Mouse (Mus musculus) left cerebral cortex, adult 2 months (tissue): Measurements from ENCODE around the gene Eef1a1. TPM values are rescaled to one million over a fixed set of nuclear protein-coding genes. Genes with fewer than 3 reads are reported as not detected.
"Not testable (repeated sequence)": the region's sequence is repeated elsewhere in the genome, so short reads cannot be mapped to it uniquely, and the experiment has no call there.

Experiments
- DNase-seq, 2 experiments: peaks; one replicate each; pipeline ENCODE4 v3.0.0; 2021 to 2022; ENCODE audit warnings: low spot score in 2 of 2, mixed read lengths in 1 of 2; ENCODE audit errors: extremely low spot score in 1 of 2
- H3K27ac ChIP-seq: fragments of 200-600 bp; 2 replicates; pipeline ENCODE4 v1.8.1; 2022
- H3K4me3 ChIP-seq: fragments of 200-600 bp; 2 replicates; pipeline ENCODE4 v1.8.1; 2022
- CTCF ChIP-seq: fragments of 200-600 bp; IDR thresholded peaks from 2 replicates; pipeline ENCODE4 v1.8.1; 2022; ENCODE audit warnings: antibody characterized with exemption, mild to moderate bottlenecking, moderate library complexity
- intact Hi-C: fragments of 180-260 bp; cut with DNase I; formaldehyde crosslinking; loops from one replicate; pipeline ENCODE4 v1.15.1; 2025
- total RNA-seq, 2 experiments: library from RNA; stranded (reverse); gene quantifications; 2 replicates each; pipeline ENCODE4 v1.2.3; 2021

Gene Eef1a1
- total RNA-seq, 2 experiments from 2014 or later, result 2,077 to 2,174 TPM

DNA sequence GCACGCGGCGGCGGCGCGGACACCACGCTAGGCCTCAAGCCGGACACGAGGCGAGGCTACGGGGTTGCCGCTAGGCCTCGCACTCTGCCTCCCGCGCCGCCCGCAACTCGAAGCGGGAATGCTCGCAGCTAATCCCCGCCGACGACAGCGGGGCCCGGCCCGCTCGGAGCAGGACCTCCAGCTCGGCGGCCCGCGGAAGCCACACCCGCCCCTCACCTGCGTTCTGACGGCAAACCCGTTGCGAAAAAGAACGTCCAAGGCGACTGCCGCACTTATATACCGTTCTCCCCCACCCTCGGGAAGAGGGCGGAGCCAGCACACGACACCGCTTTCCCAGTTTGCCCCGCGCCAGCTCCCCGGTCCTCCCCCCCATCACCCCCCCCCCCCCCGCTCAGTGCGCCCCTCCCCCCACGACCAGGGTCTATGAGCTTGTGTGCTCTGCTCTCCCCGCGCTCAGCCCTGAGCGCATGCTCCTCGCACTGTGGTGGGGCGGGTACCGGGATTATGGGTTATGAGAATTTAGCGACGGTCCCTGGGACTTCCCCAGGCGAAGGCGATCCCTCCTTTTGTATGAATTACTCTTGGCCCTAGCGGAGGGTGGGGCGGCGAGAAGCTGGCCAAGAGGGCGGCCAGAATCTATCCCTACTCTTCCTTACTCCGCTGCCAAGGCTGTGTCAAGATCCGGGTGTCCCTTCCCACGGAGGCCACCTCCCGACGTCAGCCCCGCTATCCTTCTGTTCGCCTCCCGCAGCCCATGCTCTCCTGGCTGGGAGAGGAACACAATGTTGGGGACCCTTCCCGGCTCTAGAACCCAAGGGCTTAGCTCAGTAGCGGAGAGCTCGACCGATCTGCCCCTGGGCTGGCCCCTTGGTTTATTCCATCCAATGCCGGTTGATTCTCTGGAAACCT, 7.3 kb downstream of the Eef1a1 start:
- Histone ChIP-seq H3K27ac (peak overlapping the region; percentile 98), H3K4me3 (peak overlapping the region; percentile 70)
- TF ChIP-seq CTCF, result no peak; the same call in 1 of the 2 replicates
- intact Hi-C loops, result loop anchor here (1.0 to 2.0 kb wide), 2 partner anchors 33 to 46 kb away; partner anchors contain the start of genes Gm17324 and Mto1
- DNase-seq, result peak; percentile 93 to 96

DNA sequence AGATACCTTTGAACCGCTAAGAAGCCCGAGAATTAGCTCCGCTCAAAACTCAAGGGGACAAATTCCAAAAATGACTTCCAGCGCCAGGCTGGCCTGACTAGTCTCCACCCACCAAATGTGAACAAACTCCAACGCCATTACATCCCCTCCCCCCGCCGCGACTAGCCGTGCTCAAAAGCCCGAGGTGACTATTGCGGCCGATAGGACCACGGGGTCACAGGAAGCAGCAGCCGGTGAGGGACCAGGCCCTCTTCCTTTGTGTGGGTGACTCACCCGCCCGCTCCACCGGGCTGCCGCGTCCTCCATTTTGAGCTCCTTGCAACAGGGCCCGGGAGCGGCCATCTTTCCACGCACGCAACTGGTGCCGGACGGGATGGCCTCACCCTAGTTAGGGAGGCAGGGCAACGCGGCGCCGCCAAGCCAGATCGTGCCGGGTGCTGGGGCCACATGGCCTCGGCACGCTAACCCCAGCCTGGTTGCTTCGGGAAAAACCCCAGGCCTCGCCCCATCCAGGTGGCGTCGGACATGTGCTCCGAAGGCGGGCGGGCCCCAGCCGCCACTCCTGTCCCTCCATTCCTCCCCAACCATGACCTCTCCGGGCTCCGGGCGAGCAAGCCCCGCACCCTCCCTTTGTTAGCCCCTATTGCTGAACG, 8.1 kb downstream of the Eef1a1 start:
- no peak for TF ChIP-seq CTCF
- peak; percentile 71 to 76 for DNase-seq
- Histone ChIP-seq H3K4me3 (peak overlapping the region; percentile 70), H3K27ac (peak overlapping the region; percentile 98)
- intact Hi-C loops, result loop anchor here (1.0 to 2.0 kb wide), 2 partner anchors 32 to 46 kb away; partner anchors contain the start of genes Gm17324 and Mto1

DNA sequence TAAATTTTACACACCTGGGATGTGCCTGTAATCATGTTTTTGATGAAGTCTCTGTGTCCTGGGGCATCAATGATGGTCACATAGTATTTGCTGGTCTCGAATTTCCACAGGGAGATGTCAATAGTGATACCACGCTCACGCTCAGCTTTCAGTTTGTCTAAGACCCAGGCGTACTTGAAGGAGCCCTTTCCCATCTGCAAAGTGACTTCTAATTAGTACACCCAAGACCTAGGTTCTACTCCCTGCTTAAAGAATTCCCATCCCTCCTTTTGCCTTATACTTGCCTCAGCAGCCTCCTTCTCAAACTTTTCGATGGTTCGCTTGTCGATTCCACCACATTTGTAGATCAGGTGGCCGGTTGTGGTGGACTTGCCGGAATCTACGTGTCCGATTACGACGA, 8.7 kb downstream of the Eef1a1 start:
- peak overlapping the region; percentile 98 for H3K27ac ChIP-seq
- peak overlapping the region; percentile 70 for H3K4me3 ChIP-seq
- intact Hi-C loops, result loop anchor here (2.0 kb wide), 1 partner anchor 31 kb away; the partner anchor contains the start of genes Gm17324 and Mto1
- not testable (repeated sequence) for DNase-seq

DNA sequence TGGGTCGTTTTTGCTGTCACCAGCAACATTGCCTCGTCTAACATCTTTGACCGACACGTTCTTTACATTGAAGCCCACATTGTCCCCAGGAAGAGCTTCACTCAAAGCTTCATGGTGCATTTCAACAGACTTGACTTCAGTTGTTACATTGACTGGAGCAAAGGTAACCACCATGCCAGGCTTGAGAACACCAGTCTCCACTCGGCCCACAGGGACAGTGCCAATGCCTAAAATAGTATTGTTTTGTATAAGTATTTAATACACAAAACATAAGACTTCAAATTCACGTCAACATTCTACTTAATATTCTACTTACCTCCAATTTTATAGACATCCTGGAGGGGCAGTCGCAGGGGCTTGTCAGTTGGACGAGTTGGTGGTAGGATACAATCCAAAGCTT, 9.6 kb downstream of the Eef1a1 start:
- DNase-seq, H3K4me3 ChIP-seq, H3K27ac ChIP-seq, intact Hi-C loops: not testable (repeated sequence)

DNA sequence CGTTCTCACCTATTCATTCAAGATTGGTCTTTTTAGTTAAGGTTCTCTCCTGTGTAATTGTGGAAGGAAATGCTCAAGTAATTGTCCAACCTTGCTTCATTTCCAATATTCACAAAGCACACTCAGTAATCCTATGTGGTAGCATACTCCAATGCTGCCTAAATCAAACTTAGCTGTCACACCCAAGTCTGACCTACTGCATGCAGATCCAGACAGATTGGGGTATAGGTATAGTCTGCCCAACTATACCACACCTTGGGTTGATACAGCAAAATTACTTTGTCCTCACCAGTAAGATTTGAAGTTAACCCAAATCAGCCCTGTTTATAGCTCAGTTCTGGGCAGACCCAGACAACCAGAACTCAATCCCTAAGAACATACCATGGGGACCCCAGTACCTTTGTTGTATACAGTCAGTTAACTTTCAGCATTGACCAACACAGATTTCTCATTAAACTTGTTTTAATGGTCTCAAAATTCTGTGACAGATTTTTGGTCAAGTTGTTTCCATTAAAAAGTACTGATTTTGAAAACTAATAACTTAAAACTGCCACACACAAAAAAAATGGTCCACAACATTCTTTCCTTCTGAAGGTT, 10.8 kb downstream of the Eef1a1 start:
- H3K4me3 ChIP-seq, intact Hi-C loops, DNase-seq, H3K27ac ChIP-seq: not testable (repeated sequence)

DNA sequence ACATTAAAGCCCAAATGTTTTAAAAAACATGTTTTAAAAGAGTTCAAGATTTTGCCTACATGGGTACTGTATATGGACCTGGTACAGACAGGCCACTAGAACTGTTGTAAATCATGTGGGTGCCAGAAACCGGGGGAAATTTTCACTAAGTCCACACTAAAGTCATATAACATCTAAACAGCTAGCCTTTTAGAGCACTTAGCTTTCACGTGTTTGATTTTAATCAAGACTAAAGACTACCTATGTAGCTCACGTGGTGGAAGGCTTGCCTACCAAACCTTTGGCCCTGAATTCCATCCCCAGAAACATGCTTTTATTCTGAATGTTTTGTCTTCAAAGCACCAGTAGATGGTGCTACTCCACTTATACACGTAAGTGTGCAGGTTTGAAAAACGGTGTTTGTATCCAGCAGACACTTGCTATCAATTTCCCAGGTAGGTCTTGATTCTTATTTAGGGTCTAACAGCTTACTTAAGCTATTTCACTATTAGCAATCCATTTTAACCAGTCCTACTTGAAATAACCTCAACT, 11.9 kb downstream of the Eef1a1 start:
- intact Hi-C loops, result loop anchor here (2.0 kb wide), 1 partner anchor 76 kb away; no protein-coding TSS in a partner anchor
- no peak for DNase-seq
- no peak overlapping the region for H3K27ac ChIP-seq

DNA sequence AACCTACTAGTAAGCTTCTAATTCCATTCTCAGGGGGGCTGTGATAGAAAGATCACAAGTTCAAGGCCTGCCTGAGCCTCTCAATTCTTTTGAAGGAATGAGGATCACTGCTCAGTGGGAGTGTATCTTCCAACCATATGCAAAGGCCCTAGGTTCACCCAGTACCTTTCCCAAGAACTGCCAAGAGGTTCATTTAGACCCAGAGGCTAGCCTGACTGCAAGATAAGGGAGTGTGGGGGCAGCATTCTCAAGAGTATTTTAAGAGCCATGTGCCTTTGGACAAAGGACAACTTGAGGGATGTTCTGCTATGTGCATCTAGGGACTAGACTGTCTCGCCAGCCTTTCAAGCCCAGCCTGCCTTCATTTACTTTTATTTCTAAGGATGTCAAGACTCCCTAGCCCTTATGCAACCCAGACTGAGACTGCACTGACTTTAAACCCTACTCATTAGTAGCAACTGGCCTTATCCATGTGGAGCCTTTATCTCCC, 12.4 kb downstream of the Eef1a1 start:
- Histone ChIP-seq H3K27ac (no peak overlapping the region), H3K4me3 (no peak overlapping the region)
- no peak for TF ChIP-seq CTCF
- intact Hi-C loops, result loop anchor here (2.0 kb wide), 1 partner anchor 76 kb away; no protein-coding TSS in a partner anchor
- no peak for DNase-seq

More for the DNA sequence above, 11.9 kb downstream of the Eef1a1 start:
- peak; percentile 60 for TF ChIP-seq CTCF
- no peak overlapping the region for H3K4me3 ChIP-seq

DNA sequence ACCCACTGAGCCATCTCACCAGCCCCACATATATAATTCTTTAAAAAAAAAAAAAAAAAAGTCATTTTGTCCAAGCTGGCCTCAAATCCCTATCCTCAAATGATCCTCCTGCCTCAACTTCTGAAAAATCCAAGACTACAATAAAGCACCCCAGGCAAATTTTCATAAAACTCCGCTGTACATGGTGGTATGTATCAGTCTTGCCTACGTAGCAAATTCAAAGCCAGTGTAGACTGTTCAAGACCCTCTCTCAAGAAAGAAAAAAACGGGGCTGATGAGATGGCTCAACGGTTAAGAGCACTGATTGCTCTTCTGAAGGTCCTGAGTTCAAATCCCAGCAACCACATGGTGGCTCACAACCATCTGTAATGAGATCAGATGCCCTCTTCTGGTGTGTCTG, 13.1 kb downstream of the Eef1a1 start:
- intact Hi-C loops, result loop anchor here (2.0 kb wide), 1 partner anchor 77 kb away; no protein-coding TSS in a partner anchor
- no peak for DNase-seq
- Histone ChIP-seq H3K27ac (no peak overlapping the region), H3K4me3 (no peak overlapping the region)
- TF ChIP-seq CTCF, result no peak

DNA sequence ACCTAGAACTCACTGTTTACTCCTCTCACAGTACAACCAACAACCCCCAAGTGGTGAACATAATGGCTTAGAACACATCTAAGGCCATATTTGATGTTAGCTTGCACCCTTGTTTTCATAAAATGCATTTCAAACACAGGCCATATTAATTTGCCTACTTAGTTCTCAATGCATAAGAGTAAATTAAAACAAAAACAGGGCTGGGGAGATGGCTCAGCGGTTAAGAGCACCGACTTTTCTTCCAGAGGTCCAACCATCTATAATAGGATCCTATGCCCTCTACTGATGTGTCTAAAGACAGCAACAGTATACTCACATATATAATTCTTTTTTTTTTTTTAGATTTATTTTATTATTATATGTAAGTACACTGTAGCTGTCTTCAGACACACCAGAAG, 13.6 kb downstream of the Eef1a1 start:
- no peak for TF ChIP-seq CTCF
- no peak for DNase-seq
- intact Hi-C loops, result no loop called here
- Histone ChIP-seq H3K27ac (no peak overlapping the region), H3K4me3 (no peak overlapping the region)

DNA sequence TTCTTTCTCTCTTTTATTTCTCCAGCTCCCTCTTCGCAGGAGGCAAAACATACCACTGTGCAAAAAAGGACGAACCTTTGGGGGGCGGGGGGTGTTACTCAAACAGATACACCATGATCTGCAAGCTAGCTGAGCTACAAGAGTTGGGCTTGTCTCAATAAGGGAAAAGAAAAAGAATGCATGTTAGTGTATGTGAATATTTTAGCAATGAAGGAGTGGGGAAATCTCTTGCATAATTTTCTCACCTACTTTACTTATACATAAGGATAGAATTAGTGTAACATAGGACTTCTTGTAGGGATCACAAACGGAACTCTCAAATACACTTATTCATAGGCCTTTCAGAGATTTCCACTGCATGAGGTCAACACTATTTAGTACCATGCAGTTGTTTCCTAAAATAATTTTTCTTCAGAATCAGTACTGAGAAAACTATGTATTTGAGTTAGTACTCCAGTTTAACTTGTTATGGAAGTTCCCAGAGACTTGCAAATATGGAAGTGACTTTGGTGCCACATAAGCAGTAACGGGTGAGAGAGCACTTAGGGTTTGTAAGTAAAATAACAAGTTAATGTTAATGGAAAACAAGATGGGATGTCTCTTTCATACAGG, 14.1 kb downstream of the Eef1a1 start:
- H3K27ac ChIP-seq, result no peak overlapping the region
- no peak for TF ChIP-seq CTCF
- no peak overlapping the region for H3K4me3 ChIP-seq
- no peak for DNase-seq
- intact Hi-C loops, result no loop called here

DNA sequence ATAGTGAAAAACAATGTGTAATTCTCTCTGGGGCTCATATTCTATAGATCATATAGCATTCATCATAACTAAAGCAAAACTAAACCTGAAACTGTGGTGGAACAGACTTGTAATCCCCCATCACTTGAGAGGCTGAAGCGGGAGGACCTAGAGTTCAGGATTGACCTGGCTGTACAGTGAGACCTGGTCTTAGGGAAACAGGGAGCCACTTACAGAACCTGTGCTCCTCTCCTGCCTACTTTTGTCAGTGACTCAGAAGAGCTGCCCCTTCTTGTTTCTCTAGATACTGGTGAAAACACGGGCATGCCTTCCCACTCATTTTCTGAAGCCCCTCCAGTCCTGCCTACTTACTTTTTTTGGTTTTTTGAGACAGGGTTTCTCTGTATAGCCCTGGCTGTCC, 14.7 kb downstream of the Eef1a1 start:
- no peak overlapping the region for H3K4me3 ChIP-seq
- intact Hi-C loops, result no loop called here
- no peak for TF ChIP-seq CTCF
- no peak for DNase-seq
- H3K27ac ChIP-seq, result no peak overlapping the region
